Mouse (Mus musculus): ENCODE measurements at regions not wholly inside any gene's neighbourhood (a gene's known extent, or its start where the extent isn't known, plus 50 kb on each side); places are given as distances from the start of the nearest gene placed in this dataset.

GRCm38 (mm10) chr6:111911997-111912396, 361.6 kb upstream of the Lmcd1 start:
- no peak for DNase-seq

GRCm38 (mm10) chr6:111913771-111914405, 359.7 kb upstream of the Lmcd1 start:
- no peak for DNase-seq

DNA sequence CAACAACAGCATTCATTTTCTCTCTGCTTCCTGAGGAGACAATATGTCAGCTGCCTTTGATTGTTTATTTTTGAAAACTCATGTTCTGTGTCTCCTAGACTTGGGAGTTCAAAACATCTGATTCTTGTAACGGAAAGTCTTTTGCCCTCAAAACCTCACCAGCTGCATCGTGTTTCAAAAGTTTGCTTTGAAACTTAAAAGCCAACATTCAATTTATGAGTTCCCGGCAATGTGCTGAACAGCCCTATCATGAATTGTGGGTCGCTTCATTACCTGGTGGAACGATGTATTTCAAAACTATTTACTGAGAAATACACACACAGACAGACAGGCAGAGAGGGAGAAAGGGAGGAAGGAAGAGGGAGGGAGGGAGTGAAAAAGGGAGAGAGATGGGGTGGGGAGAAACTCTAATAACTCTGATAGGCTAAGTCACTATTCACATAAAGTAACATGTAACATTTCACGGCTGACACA, 356.3 kb upstream of the Lmcd1 start:
- DNase-seq: no peak

DNA sequence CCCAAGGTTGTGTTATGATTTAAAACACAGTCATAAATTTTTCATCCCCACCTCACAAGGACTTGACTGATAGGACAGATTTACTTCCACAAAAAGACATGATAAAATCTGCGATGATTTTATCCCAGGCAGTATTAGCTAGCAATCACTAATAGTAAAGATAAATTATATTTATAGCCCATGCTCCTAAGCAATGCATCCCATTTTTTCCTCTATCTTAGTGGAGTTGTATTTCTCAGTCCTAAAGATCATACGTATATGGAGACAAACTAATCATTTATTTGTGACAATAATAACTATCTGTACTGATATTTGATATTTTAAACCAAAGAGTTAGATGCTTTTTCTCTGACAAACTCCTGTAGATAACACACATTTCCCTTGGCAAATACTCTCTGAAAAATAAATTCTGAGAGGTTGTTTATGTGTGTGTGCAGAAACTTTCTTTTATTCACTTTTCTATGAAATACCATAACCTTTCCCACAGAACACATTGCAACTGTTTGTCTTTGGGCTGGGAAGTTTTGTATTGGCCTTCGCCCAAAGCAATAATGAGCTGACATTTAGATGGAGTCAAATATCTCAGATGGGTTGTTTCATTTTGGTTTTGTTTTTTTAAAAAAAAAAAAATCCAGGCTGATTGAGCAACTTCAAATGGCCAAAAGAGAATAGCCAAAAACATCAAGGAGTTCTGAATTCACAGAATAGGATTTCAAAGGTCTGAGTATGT, 355.5 kb upstream of the Lmcd1 start:
- peak in 1 of 2 experiments; percentile 19 for DNase-seq

DNA sequence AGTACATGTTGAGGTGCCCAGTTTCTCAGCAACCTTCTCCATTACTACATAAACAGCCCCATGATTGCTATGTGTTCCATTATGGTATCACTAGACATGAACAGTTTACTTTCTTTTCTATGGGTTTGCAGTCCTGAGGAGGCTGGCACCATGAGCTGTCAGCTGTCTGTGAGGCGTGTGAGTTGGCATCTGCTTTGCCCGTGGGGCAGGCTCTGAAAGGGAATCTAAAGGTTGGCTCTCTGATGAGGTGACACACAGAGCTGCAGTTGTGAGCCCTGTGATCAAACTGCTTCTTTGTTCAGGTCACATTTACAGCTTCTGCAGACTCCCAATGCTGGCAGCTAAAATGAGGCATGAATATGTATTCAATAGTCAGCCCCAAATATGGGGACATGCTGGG, 341.0 kb upstream of the Lmcd1 start:
- DNase-seq: no peak

GRCm38 (mm10) chr6:111954401-111954800, 319.2 kb upstream of the Lmcd1 start:
- no peak for DNase-seq

DNA sequence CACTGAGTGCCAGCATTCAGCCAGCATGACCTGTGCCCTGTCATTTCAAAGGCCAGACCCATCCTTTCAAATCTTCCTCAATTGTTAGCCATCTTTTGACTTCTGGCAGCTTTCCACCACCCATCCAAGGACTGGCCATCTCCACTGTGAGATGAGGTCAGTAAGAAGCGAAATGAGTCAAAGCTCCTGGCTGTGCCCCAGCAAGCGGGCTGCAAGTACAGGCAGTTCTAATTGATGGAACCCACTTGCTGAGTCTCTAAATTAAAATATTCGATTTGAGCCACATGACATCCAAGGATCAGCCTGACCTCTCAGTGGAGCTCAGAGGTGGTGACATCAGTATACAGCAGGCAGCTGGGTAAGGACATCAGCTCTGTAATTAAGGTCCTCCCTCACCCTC, 307.8 kb upstream of the Lmcd1 start:
- DNase-seq: peak in 1 of 2 experiments; percentile 21

- DNase-seq: peak; percentile 6 to 31
These were observed 288.1 kb upstream of the Lmcd1 start for GRCm38 (mm10) chr6:111985452-111985851.

- DNase-seq: no peak
These were observed 277.7 kb upstream of the Lmcd1 start for GRCm38 (mm10) chr6:111995823-111996222.

GRCm38 (mm10) chr6:112003784-112004471, 269.6 kb upstream of the Lmcd1 start:
- no peak for DNase-seq

DNA sequence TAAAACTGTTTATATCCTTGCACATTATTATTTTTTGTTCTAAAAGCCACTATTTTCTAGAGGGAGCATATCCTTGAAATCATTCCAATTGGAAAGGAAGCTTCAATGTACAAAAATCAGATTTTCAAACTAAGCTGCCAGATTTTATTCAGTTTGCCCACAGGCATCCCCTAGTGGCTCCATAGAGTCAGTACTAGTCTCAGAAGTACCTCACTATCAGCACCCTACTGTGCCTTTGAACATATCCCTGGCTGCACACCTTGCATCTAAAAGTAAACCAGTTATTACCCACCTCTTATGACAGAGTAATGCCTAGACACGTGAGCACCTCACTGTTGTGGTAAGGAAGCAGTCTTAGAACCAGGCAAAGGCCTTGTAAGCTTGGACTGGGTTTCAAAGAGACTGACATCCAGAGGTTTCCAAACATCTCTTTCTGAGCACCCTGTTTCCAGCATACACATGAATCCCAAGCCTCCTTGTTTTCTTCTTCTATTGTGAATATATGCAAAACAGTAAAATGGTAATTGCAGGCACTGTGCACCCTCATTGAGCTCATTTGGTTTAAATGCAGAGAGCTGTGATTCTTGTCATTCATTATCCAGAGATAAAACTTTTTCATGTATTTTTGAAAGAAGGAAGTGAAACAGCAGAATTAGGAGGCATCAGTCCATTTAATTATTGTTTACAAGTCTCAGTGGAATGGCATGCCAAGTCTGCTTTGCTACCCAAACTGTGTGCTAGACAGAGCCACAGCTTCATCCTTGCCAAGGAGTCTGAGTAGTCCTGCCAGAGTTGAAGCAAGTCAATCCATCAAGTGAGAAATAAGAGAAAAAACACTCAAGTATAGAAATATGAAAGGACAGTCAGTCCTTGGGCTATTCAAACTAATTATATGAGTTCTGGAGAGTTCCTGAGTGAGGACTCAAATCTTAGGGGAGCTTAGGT, 247.0 kb upstream of the Lmcd1 start:
- no peak for DNase-seq

DNA sequence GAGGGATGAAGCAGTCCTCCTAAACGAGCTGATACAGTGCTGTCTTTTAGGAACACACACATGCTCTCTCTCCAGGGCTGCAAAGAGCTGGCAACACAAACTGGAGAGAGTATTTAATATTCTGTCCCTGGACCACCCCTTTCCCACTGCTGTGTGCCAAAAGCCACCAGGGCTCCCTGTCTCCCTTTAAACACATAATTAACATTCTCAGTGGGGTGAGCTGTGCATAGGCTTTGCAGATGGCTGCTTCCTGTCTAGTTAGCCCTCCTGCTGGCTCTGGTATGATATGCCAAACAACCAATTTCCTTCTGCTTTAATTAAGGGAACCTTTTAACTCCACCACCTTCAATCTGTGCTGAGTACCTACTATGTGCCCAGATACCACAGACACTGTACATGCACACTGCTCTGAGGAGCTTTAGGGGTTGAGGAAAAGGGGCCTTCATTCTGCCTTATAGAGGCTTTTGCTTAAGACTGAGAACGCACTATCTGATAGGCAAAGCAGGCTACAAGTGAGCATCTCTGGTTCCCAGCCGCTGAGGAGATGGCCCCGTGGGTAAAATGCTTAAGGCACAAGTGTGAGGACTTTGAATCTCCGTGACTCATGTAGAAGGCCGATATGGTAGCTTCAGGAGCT, 222.9 kb upstream of the Lmcd1 start:
- DNase-seq: peak; percentile 11 to 62

GRCm38 (mm10) chr6:112052193-112052592, 221.4 kb upstream of the Lmcd1 start:
- no peak for DNase-seq

- DNase-seq: no peak
These were observed 215.7 kb upstream of the Lmcd1 start for GRCm38 (mm10) chr6:112057895-112058294.

DNA sequence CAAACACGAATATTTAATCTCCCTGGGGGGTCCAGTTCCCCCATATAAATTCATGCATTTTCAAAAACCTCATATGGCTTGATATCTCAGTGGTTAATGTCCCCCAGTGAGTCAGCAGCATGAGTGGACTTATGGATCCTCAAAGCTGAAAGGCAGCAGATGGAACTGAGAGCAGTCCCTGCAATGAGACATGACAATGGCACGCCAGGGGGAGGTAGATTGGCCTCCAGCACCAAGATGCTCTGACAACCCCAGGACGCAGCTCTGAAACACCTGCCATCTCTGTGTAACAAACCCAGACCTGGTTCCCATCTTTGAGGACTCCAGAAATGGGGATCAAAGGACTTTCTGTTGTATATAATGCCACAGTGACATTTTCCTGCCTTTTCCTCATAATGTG, 210.6 kb upstream of the Lmcd1 start:
- no peak for DNase-seq

GRCm38 (mm10) chr6:112090597-112090996, 183.0 kb upstream of the Lmcd1 start:
- DNase-seq: no peak

DNA sequence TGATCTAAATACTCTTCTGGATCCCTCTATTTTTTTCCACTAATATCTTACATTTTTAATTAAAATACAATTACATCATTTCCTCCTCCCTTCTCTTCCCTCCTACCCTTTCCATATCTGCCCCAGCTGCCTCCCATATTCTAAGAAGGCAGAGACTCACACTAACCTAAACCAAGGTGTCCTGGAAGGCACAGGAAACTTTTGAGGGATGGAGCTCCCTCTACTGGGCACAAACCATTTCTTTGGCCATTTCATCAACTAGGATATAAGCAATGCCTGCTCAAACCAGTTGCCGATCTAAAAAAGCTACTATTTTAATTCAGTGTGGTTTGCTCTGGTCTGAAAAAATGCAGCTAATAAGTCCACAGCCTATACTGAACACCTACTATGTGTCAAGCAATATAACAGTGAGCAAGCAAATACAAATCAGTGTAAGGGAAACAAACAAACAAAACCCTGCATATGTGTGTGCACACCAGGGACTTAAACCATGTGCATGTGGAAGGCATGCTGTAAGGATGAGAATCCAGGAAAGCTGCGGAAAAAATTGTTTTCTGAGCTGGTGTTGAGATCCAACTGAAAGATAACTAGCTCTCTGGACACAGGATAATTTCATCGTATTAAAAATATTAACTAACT, 182.3 kb upstream of the Lmcd1 start:
- peak in 1 of 2 experiments; percentile 27 for DNase-seq

DNA sequence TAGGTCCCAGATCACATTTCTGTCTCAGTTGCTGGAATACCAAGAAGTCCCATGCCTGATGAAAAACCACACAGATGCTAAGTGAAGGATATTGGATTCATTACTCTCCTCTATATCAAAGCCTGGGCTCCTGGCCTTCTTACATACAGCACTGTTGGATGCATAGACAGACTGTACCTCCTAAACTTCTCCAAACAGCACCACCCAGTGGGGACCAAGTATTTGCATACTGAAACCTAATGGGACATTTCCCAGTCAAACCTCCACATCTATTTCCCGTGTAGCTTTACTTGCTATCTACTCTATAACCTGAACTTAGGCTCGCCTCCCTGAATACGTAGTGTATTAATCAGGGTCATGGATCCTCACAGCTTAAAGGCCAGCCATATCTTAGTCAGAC, 180.3 kb upstream of the Lmcd1 start:
- no peak for DNase-seq

DNA sequence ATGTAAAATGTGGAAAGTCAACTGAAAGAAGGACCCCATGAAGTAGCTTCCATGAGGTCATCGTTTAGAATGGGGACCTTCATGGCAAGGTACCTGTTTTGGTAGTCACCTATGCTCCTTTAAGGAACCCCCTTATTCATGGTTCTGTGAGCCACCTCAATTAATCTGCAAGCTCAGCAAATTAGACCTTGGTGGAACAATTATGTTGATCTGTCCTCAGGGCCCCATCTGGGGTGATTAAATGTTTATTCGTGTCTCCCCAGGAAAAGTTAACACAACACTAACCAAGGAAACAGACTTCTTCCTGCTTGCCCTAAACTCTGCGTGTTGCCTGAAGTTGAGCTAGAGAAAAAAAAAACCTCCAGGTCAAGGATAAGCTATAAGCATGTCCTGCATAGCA, 175.9 kb upstream of the Lmcd1 start:
- DNase-seq: no peak

DNA sequence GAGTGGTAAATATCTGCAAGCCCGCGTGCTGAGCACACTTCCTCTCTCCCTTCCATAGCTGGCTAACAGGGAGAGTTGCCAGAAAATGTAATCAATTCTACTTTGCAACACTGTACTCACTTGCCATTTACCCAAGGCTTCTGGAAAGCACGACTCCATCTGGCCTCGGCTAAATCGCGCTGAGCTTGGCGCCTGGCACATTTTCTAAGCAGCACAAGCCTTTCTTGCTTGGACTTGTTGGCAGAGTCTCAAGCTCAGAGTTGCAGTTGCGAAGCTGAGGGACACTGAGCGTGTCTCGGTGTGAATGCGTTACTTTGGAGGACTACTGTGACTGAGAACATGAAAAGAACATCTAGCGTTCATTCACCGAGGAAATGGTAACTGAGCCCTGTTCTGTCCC, 164.9 kb upstream of the Lmcd1 start:
- peak; percentile 10 to 60 for DNase-seq

GRCm38 (mm10) chr6:112119180-112119579, 154.4 kb upstream of the Lmcd1 start:
- DNase-seq: no peak

GRCm38 (mm10) chr6:112133522-112133921, 140.0 kb upstream of the Lmcd1 start:
- DNase-seq: peak; percentile 28 to 56
